In genomic region chr12:45929760-45930150, GRCm38 (mm10) we compare ENCODE assay signal across 8 mouse cellular contexts.
DNase-seq lines count a peak whose midpoint lies in the region; ATAC-seq and TF ChIP-seq lines count a peak whose summit lies in the region.

No protein-coding gene starts in this region.

- DNase-seq in kidney, postnatal 0 days (ENCODE audit: low spot score) = peak; percentile 79
- no peak for DNase-seq in kidney, adult 9 months
- peak; percentile 3 for DNase-seq in WW6 (ENCODE audit: low read depth, low spot score)
- peak; percentile 17 to 41 for DNase-seq in left cerebral cortex, adult 2 months (ENCODE audit: extremely low spot score in 1 of 2, low spot score in 2 of 2)
- peak; percentile 68 for DNase-seq in telencephalon, adult 2 months (ENCODE audit: low read depth, low spot score)
- DNase-seq in thymus, postnatal 10 days (ENCODE audit: low spot score in 2 of 2) = no peak
- no peak for DNase-seq in thymus, adult 18-20 months

- no peaks in the 10 kb centered on the region for H3K36me3 ChIP-seq in kidney, postnatal 0 days (ENCODE audit: insufficient read depth, low read length)
- no peaks in the 10 kb centered on the region for H3K36me3 ChIP-seq in forebrain, embryonic 12.5 days (replicated peaks)

- TF ChIP-seq CTCF in kidney, postnatal 0 days (IDR thresholded peaks at IDR 0.05; ENCODE audit: low read depth) = peak; percentile 72
- TF ChIP-seq CTCF in left cerebral cortex, adult 2 months (IDR thresholded peaks at IDR 0.05) = peak; percentile 74

- H3K27me3 ChIP-seq in kidney, postnatal 0 days (ENCODE audit: insufficient read depth, low read length) = no peaks in the 10 kb centered on the region
- no peaks in the 10 kb centered on the region for H3K27me3 ChIP-seq in forebrain, embryonic 12.5 days

- H3K4me3 ChIP-seq in kidney, postnatal 0 days (replicated peaks; ENCODE audit: low read depth, low read length) = no peak overlapping the region
- no peak overlapping the region for H3K4me3 ChIP-seq in forebrain, embryonic 12.5 days (replicated peaks)
- H3K4me3 ChIP-seq in left cerebral cortex, adult 2 months = no peak overlapping the region

- no peaks in the 10 kb centered on the region for H3K4me1 ChIP-seq in kidney, postnatal 0 days (replicated peaks; ENCODE audit: insufficient read depth, low read length)
- peaks cover 3% of the 10 kb centered on the region; the same call in 1 of the 2 replicates for H3K4me1 ChIP-seq in forebrain, embryonic 12.5 days

- 36% methylated on average over 3 of the region's 3 CpGs for WGBS in kidney, postnatal 0 days
- 49% methylated on average over 3 of the region's 3 CpGs for WGBS in forebrain, embryonic 12.5 days

- no peak overlapping the region for H3K9ac ChIP-seq in kidney, postnatal 0 days (ENCODE audit: low read depth, low read length)
- no peak overlapping the region for H3K9ac ChIP-seq in forebrain, embryonic 12.5 days

- intact Hi-C loops in left cerebral cortex, adult 2 months (cut with DNase I) = loop anchor here (5.0 to 10.0 kb wide), 6 partner anchors 113 to 1233 kb away; partner anchors contain the start of gene Nova1

- no peak overlapping the region for H3K4me2 ChIP-seq in kidney, postnatal 0 days (ENCODE audit: low read length)
- no peak overlapping the region for H3K4me2 ChIP-seq in forebrain, embryonic 12.5 days

- no peak overlapping the region for H3K27ac ChIP-seq in kidney, postnatal 0 days
- no peak overlapping the region for H3K27ac ChIP-seq in forebrain, embryonic 12.5 days
- H3K27ac ChIP-seq in left cerebral cortex, adult 2 months = no peak overlapping the region

- no peak for ATAC-seq in kidney, postnatal 0 days (replicated peaks; ENCODE audit: low FRiP score, low read depth)
- ATAC-seq in forebrain, embryonic 12.5 days (ENCODE audit: low FRiP score) = peak; percentile 74

- H3K9me3 ChIP-seq in kidney, postnatal 0 days (replicated peaks; ENCODE audit: low read length) = no peaks in the 10 kb centered on the region
- no peaks in the 10 kb centered on the region for H3K9me3 ChIP-seq in forebrain, embryonic 12.5 days

Comparison
In these comparisons a context has a peak if more than half of its experiments do, and no peak if none do; other contexts are left out.
1. DNase-seq: peak in kidney, postnatal 0 days (single experiment), WW6 (single experiment), left cerebral cortex, adult 2 months (2 of 2) and telencephalon, adult 2 months (single experiment); none in kidney, adult 9 months (single experiment), thymus, postnatal 10 days (0 of 2) and thymus, adult 18-20 months (0 of 2).